Mouse (Mus musculus) stomach, embryonic 15.5 days (tissue): Measurements from ENCODE around the gene Zfp420. TPM values are rescaled to one million over a fixed set of nuclear protein-coding genes. Genes with fewer than 3 reads are reported as not detected.

Experiments used
- ATAC-seq: fragments of 200-750 bp; cut with Nextera tagmentation; 2 replicates; pipeline ENCODE4 v1.8.0; 2017; ENCODE audit warnings: low read depth, moderate number of reproducible peaks, moderate TSS enrichment; ENCODE audit not compliant: insufficient read depth, low FRiP score
- H3K27ac ChIP-seq: fragments of 300-500 bp; sonication (generic); 2 replicates; pipeline ENCODE4 v1.5.1; 2015; ENCODE audit warnings: mild to moderate bottlenecking, inconsistent platforms
- H3K27me3 ChIP-seq: fragments of 300-500 bp; sonication (generic); replicated peaks from 2 replicates; pipeline ENCODE4 v1.6.1; 2015; ENCODE audit warnings: inconsistent platforms
- H3K36me3 ChIP-seq: fragments of 300-500 bp; sonication (generic); 2 replicates; pipeline ENCODE4 v1.6.1; 2015; ENCODE audit warnings: inconsistent platforms
- H3K4me1 ChIP-seq: fragments of 300-500 bp; sonication (generic); 2 replicates; pipeline ENCODE4 v1.6.1; 2015; ENCODE audit warnings: inconsistent platforms
- H3K4me2 ChIP-seq: fragments of 300-500 bp; sonication (generic); 2 replicates; pipeline ENCODE4 v1.6.1; 2015; ENCODE audit warnings: mild to moderate bottlenecking, inconsistent platforms
- H3K4me3 ChIP-seq: fragments of 300-500 bp; sonication (generic); replicated peaks from 2 replicates; pipeline ENCODE4 v1.5.1; 2015; ENCODE audit warnings: inconsistent platforms
- H3K9ac ChIP-seq: fragments of 300-500 bp; sonication (generic); 2 replicates; pipeline ENCODE4 v1.6.1; 2015; ENCODE audit warnings: inconsistent platforms
- H3K9me3 ChIP-seq: fragments of 300-500 bp; sonication (generic); 2 replicates; pipeline ENCODE4 v1.6.1; 2016; ENCODE audit warnings: inconsistent platforms
- WGBS: fragments of 180-500 bp; shearing (Covaris S2); methylation state at CpG from one replicate; pipeline ENCODE4 v1.1.7; 2015; 5-methylcytosine and 5-hydroxymethylcytosine counted together
- polyA plus RNA-seq: library from polyadenylated mRNA; unstranded; fragments of >200 nt; fragmentation: Nextera tagmentation; extraction: Ambion mirVana; gene quantifications from 2 replicates; pipeline ENCODE4 v1.2.1, GENCODE M21; 2015

Gene Zfp420
- 6.8 and 6.9 TPM in 2 replicates for polyA plus RNA-seq

DNA sequence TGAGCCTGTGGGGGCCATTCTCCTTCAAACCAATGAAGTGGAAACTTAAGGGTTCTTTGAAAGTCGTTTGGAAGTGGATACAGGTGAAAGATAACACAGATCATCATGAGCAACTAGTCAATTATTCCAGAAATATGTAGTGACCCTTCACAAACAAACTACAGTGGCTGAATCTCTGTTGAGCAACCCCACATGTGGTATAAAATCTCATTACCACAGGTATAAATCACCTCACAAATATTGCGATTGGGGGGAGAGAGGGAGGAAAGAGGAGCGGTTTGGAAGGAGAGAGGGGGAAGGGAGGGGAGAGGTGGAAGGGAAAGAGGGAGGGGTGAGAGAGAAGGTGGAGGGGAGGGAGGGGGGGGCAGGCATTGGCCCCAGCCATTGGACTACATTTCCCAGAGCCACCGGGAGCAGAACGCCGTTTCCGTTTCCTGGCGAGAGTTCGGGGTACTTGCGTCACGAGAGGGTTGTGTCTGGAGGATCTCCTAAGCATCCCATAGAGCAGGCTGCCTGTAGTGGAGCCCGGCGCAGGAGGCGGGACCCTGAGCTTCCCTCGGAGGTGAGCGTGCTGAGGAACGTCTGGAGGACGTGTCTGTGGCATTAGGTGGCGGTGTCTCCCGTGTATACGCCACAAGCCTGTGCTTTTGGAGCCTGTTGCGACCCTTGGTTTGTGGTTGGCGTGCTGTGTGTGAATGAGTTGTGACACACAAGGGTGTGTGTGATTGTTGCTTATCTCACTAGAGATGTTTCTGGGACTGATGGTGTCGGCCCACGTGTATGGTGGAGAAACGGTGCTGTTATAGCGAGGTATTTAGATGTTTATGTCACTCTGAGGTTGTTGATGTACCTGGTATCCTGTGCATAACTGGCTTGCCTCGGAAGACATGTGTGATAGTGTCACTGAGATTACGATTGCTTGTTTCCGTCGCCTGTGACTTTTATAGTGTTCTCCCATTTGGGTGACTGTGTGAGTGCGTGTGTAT is at the start of gene Zfp420:
Zfp420 (plus strand) TSS at position 448 of the 986 bp plus-strand sequence.
- peak within 1 kb of the TSS; percentile 46; the same call in 1 of the 2 replicates for H3K27ac ChIP-seq
- 6% methylated on average over 32 of the region's 32 CpGs for WGBS

DNA sequence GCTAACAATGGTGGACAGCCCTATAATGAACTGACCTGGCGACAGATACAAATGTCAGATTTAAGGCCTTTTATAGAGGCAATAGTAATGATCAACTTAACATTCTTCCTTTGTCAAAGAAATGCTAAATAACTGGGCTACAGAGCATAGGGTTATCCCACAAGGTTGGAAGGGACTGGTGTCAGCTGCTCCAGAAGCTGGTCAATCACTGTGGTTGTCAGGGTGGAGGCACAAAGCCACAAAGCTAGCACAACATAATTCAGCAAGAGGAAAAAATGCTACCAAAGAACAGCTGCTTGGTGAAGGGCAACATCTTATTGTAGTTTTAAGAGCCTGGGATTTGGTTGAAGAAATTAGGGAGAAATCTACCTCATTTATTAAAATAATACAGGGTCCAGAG is 47.5 kb upstream of the Zfp420 start:
- H3K27ac ChIP-seq: no peak overlapping the region
- peaks cover 8% of the 10 kb centered on the region for H3K4me1 ChIP-seq
- H3K36me3 ChIP-seq: no peaks in the 10 kb centered on the region
- H3K9ac ChIP-seq: no peak overlapping the region
- 91% methylated on average over 1 of the region's 1 CpGs for WGBS
- H3K27me3 ChIP-seq: no peaks in the 10 kb centered on the region
- no peak overlapping the region for H3K4me3 ChIP-seq
- no peak overlapping the region for H3K4me2 ChIP-seq
- no peaks in the 10 kb centered on the region for H3K9me3 ChIP-seq
- ATAC-seq: no peak

More for the DNA sequence above, at the start of gene Zfp420:
- Histone ChIP-seq H3K4me1 (0 out of 2 replicates have a peak, but pooled peaks cover 4% of the 10 kb centered on the region), H3K9me3 (no peaks in the 10 kb centered on the region), H3K27me3 (no peaks in the 10 kb centered on the region), H3K4me2 (peak within 1 kb of the TSS; percentile 85), H3K9ac (peak within 1 kb of the TSS; percentile 45; the same call in 1 of the 2 replicates), H3K4me3 (peak within 1 kb of the TSS; percentile 65), H3K36me3 (no peaks in the 10 kb centered on the region)
- ATAC-seq: peak; percentile 97

DNA sequence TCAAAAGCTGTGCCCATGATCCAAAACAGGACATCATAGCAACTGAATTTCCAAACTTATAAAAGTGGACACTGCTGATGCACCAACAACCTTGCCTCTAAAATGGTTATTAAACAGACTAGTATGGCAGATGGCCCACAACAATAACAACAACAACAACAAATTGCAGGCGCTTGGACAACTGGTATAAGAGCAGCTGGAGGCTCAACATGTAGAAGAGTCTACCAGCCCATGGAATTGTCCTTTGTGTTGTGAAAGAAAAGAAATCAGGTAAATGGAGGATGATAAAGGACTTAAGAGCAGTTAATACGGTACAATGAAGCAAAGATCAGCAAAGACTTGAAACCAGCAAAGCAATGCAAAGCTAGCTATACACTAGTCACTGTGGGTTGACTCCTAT is 45.4 kb upstream of the Zfp420 start:
- Histone ChIP-seq H3K27me3 (no peaks in the 10 kb centered on the region), H3K4me2 (no peak overlapping the region), H3K36me3 (no peaks in the 10 kb centered on the region), H3K4me3 (no peak overlapping the region), H3K27ac (no peak overlapping the region), H3K4me1 (peaks cover 12% of the 10 kb centered on the region), H3K9ac (no peak overlapping the region), H3K9me3 (no peaks in the 10 kb centered on the region)
- no peak for ATAC-seq
- 91% methylated on average over 2 of the region's 2 CpGs for WGBS

DNA sequence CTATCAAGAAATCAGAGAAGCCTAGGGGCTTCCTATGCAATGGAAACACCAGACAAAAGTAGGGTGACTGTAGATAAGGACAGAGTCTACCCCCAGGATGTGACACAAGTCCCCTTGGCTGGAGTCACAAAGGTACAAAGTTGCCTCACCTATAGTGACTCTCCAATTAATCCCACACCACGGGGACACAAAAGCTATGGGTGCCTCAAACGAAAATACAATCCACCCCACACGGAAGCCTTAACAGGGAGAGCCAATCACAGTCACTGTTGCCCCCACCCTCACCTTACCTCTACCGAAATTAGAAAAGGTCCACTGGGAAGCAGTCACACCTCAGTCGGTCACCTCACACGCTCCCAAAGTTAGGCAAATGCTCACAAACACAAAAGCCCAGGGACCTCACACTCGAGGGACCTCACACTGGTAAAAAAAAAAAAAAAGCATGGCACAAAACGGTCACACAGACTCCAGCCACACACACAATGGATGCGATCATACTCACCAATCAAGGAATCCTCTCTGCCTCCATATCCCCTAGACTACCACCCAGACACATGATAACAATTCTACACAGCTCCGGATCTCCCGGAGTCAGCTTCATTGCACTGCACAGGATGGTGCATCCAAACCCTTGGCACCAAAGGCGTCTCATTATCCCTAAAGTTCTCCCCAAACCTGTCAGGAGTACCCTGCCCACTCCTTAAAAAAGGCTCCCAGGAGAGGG is 44.6 kb upstream of the Zfp420 start:
- H3K27ac ChIP-seq: peak overlapping the region; percentile 74
- peak; percentile 24; the same call in 1 of the 2 replicates for ATAC-seq

DNA sequence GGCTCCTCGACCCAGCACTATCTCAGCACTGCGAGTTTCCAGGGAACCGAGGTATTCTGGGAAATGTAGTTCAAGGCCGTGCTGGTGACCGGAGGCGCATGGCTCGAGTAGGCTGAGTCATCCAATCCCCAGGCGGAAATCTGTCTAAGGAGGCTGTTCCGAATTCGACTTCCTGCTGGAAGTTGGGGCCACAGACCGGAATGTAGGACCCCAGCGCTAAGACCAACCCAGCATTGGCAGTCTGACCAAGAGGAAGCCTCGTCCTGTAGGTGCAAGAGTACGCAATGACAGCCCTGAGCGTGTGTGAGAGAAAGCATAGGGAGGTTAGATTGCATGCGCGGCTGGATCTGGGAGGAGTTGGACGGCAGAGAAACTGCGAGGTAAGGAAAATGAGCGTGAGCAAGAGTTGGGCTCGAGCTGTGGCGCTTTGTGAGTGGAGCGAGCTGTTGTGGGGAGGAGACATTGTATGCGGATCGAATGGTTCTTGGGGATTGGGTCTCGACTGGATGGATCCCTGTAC is 43.8 kb upstream of the Zfp420 start, which contains the start of gene Zfp790:
Zfp790 (plus strand) TSS at position 205 of the 520 bp plus-strand sequence.
- Histone ChIP-seq H3K27ac (peak within 1 kb of the TSS; percentile 97), H3K4me3 (peak within 1 kb of the TSS; percentile 78), H3K4me2 (peak within 1 kb of the TSS; percentile 86), H3K9me3 (no peaks in the 10 kb centered on the region), H3K36me3 (no peaks in the 10 kb centered on the region), H3K4me1 (peaks cover 14% of the 10 kb centered on the region), H3K27me3 (no peaks in the 10 kb centered on the region), H3K9ac (peak within 1 kb of the TSS; percentile 77)
- WGBS: 0% methylated on average over 26 of the region's 26 CpGs
- ATAC-seq: peak; percentile 96

More for the DNA sequence above, 44.6 kb upstream of the Zfp420 start:
- peak overlapping the region; percentile 86 for H3K4me2 ChIP-seq
- peaks cover 14% of the 10 kb centered on the region for H3K4me1 ChIP-seq
- H3K4me3 ChIP-seq: peak overlapping the region; percentile 78
- H3K9me3 ChIP-seq: no peaks in the 10 kb centered on the region
- WGBS: under 1% methylated on average over 12 of the region's 12 CpGs
- H3K27me3 ChIP-seq: no peaks in the 10 kb centered on the region
- H3K9ac ChIP-seq: peak overlapping the region; percentile 56
- no peaks in the 10 kb centered on the region for H3K36me3 ChIP-seq

DNA sequence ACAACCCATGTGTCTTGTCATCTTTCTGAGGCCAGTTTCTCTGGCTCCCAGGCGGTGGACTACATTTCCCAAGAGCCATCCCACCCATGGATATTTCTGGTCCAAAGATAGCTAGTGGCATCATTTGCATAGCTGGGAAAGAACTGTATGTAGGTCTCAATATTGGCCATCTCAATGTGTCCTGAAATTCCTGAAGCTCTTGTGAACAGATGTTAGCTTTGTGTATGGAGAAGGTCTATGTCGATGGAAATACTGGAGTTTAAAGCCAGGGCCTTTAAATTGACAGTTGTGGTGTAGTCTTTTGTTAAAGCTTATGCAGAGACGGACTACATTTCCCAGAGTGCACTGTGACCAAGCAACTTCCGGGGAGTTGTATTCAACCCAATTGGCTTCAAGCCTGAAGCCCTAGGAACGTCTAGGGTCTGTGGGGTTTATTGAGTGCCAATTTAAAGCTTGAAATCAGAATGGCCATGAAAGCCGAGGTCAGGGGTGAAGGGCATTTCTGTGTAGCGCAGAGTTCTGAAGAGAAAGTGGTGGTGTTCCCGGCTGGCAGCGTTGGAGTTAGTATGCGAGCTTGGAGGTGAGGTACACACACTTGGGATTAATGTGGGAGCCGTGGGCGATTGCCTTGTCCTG is 41.0 kb upstream of the Zfp420 start:
- 1% methylated on average over 12 of the region's 12 CpGs for WGBS
- peak overlapping the region; percentile 61 for H3K4me3 ChIP-seq
- peak overlapping the region; percentile 60 for H3K4me2 ChIP-seq
- ATAC-seq: peak; percentile 64
- H3K27me3 ChIP-seq: no peaks in the 10 kb centered on the region
- peak overlapping the region; percentile 42; the same call in 1 of the 2 replicates for H3K9ac ChIP-seq
- no peaks in the 10 kb centered on the region for H3K9me3 ChIP-seq
- 0 out of 2 replicates have a peak, but pooled peaks cover 10% of the 10 kb centered on the region for H3K36me3 ChIP-seq
- peak overlapping the region; percentile 53 for H3K27ac ChIP-seq
- H3K4me1 ChIP-seq: peaks cover 14% of the 10 kb centered on the region

DNA sequence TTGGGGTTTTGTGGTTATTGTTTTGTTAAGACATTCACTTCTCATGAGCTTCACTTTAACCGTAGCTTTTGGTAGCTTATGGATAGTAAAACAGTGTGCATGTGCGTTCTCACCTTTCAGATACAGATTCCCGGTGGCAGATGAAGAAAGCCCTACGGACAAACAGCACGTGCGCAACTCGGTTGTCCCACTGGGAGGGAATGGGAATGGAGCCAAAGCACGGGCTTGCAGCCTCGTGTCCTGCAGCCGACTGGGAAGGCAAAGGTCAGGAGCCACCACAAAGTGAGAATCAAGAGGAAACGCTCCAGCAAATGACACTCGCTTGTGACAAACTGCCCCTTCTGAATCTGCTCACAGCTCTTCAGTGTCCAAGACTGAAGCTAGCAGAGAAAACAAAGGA is 31.8 kb upstream of the Zfp420 start:
- no peak for ATAC-seq
- H3K4me3 ChIP-seq: no peak overlapping the region
- 93% methylated on average over 12 of the region's 12 CpGs for WGBS
- no peaks in the 10 kb centered on the region for H3K9me3 ChIP-seq
- no peak overlapping the region for H3K9ac ChIP-seq
- peaks cover 51% of the 10 kb centered on the region for H3K36me3 ChIP-seq
- no peaks in the 10 kb centered on the region for H3K4me1 ChIP-seq
- H3K4me2 ChIP-seq: no peak overlapping the region
- no peak overlapping the region for H3K27ac ChIP-seq
- H3K27me3 ChIP-seq: no peaks in the 10 kb centered on the region

DNA sequence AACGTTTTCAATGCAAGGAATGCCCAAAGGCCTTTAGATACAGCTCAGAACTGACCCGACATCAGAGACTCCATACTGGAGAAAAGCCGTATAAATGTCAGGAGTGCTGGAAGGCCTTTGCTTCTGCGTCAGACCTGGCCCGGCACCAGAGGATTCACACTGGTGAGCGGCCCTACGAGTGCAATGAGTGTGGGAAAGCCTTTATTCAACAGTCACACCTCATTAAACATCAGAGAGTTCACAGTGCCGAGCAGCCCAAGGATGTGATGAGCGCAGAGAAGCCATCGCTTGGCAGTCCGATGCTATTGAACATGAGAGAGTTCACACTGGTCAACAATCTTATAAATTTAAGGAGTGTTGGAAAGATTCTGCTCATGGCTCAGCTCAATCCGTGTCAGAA is 30.0 kb upstream of the Zfp420 start:
- H3K9ac ChIP-seq: no peak overlapping the region
- WGBS: 92% methylated on average over 12 of the region's 12 CpGs

DNA sequence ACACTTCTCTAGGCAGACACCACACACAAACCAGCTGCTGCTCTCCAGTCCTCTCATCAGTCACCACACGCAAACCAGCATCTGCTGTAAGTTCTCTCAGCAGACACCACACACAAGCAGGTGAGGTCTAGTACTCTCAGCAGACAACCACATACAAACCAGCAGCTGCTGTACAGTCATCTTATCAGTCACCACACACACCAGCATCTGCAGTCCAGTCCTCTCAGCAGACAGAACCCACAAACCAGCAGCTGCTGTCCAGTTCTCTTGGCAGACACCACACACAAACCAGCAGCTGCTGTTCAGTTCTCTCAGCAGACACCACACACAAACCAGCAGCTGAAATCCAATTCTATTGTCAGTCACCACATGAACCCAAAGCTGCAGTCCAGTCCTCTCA is 23.0 kb upstream of the Zfp420 start:
- no peak for ATAC-seq
- Histone ChIP-seq H3K27me3 (no peaks in the 10 kb centered on the region), H3K4me3 (no peak overlapping the region), H3K4me2 (no peak overlapping the region), H3K36me3 (peaks cover 5% of the 10 kb centered on the region; the same call in 1 of the 2 replicates), H3K9ac (no peak overlapping the region), H3K4me1 (no peaks in the 10 kb centered on the region), H3K27ac (no peak overlapping the region), H3K9me3 (no peaks in the 10 kb centered on the region)
- 92% methylated on average over 1 of the region's 1 CpGs for WGBS

More for the DNA sequence above, 30.0 kb upstream of the Zfp420 start:
- Histone ChIP-seq H3K36me3 (peaks cover 41% of the 10 kb centered on the region), H3K4me1 (no peaks in the 10 kb centered on the region), H3K27me3 (no peaks in the 10 kb centered on the region), H3K9me3 (no peaks in the 10 kb centered on the region), H3K27ac (no peak overlapping the region), H3K4me3 (no peak overlapping the region), H3K4me2 (no peak overlapping the region)
- no peak for ATAC-seq

DNA sequence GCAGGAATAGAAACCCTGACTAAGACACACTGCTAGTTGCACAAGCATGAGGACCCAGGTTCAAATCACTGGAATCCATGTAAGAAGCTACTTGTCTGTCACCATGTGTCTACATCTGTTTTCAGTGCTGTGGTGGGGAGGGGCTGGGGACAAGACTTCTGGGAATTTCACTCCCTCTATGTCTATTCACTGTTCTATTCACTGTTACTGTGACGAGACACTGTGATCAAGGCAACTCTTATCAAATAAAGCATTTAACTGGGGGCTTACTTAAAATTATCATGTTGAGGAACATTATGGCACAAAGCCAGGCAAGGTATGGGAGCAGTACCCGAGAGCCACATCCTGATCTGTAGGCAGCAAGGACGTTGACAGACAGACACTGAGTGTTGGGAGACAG is 20.5 kb upstream of the Zfp420 start:
- H3K4me1 ChIP-seq: no peaks in the 10 kb centered on the region
- H3K4me3 ChIP-seq: no peak overlapping the region
- no peak overlapping the region for H3K9ac ChIP-seq
- no peaks in the 10 kb centered on the region for H3K36me3 ChIP-seq
- ATAC-seq: no peak
- no peak overlapping the region for H3K27ac ChIP-seq
- H3K9me3 ChIP-seq: no peaks in the 10 kb centered on the region
- WGBS: 81% methylated on average over 3 of the region's 3 CpGs
- no peaks in the 10 kb centered on the region for H3K27me3 ChIP-seq
- no peak overlapping the region for H3K4me2 ChIP-seq

DNA sequence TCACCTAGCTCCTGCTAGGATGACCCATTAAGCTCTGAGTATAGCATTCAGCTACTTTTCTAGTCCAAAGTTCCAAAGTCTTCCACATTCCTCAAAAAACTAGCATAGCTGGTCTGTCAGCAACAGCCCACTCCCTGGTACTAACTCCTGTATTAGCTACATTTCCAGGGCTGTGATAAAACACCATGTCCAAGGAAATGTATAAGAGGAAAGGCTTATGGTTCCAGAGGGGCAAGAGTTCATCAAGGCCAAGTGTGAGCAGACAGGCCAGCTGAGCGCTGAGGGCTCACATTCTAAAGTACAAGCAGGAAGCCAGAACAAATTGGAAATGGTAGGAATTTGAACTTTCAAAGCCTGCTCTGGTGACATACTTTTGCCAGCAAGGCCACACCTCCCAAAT is 17.7 kb upstream of the Zfp420 start:
- Histone ChIP-seq H3K27ac (no peak overlapping the region), H3K9ac (no peak overlapping the region), H3K27me3 (no peaks in the 10 kb centered on the region), H3K36me3 (0 out of 2 replicates have a peak, but pooled peaks cover 3% of the 10 kb centered on the region), H3K4me2 (no peak overlapping the region), H3K4me1 (no peaks in the 10 kb centered on the region), H3K9me3 (no peaks in the 10 kb centered on the region), H3K4me3 (no peak overlapping the region)
- ATAC-seq: no peak
- 88% methylated on average over 1 of the region's 1 CpGs for WGBS
